Mouse (Mus musculus): ENCODE data around the gene Pdzd7. TPM values are rescaled to one million over a fixed set of nuclear protein-coding genes. Genes with fewer than 3 reads are reported as not detected.

Pdzd7 gene
- total RNA-seq, 2 experiments from 2014 or later, result 1.8 to 2.9 TPM

GRCm38 (mm10) chr19:45015518-45016281 lies 29.8 kb downstream of the Pdzd7 start:
- DNase-seq (ENCODE audit: extremely low spot score in 1 of 2, low spot score in 1 of 2), result no peak

GRCm38 (mm10) chr19:45014981-45015402 lies 30.5 kb downstream of the Pdzd7 start:
- no peak for DNase-seq (ENCODE audit: extremely low spot score in 1 of 2, low spot score in 1 of 2)

- DNase-seq (ENCODE audit: extremely low spot score in 1 of 2, low spot score in 1 of 2), result no peak
These were observed 31.1 kb downstream of the Pdzd7 start, which contains the start of gene Lzts2 for GRCm38 (mm10) chr19:45014335-45014971. Gene Lzts2, plus strand, starts transcription at chr19:45014414.

GRCm38 (mm10) chr19:45013581-45014225 lies 31.8 kb downstream of the Pdzd7 start:
- no peak for DNase-seq (ENCODE audit: extremely low spot score in 1 of 2, low spot score in 1 of 2)

GRCm38 (mm10) chr19:45012636-45013035 lies 32.9 kb downstream of the Pdzd7 start:
- DNase-seq (ENCODE audit: extremely low spot score in 1 of 2, low spot score in 1 of 2), result no peak

GRCm38 (mm10) chr19:45012219-45012618 lies 33.3 kb downstream of the Pdzd7 start:
- DNase-seq (ENCODE audit: extremely low spot score in 1 of 2, low spot score in 1 of 2), result no peak

- no peak for DNase-seq (ENCODE audit: extremely low spot score in 1 of 2, low spot score in 1 of 2)
These were observed 34.9 kb downstream of the Pdzd7 start for GRCm38 (mm10) chr19:45010646-45011045.

- DNase-seq (ENCODE audit: extremely low spot score in 1 of 2, low spot score in 1 of 2), result no peak
These were observed 37.9 kb downstream of the Pdzd7 start for GRCm38 (mm10) chr19:45007425-45008191.

GRCm38 (mm10) chr19:45007021-45007420 lies 38.5 kb downstream of the Pdzd7 start:
- no peak for DNase-seq (ENCODE audit: extremely low spot score in 1 of 2, low spot score in 1 of 2)

GRCm38 (mm10) chr19:45005957-45006712 lies 39.4 kb downstream of the Pdzd7 start, which contains the start of gene Mrpl43:
Gene Mrpl43, minus strand, starts transcription at chr19:45006442.
- DNase-seq (ENCODE audit: extremely low spot score in 1 of 2, low spot score in 1 of 2), result peak; percentile 97 to 98

- DNase-seq (ENCODE audit: extremely low spot score in 1 of 2, low spot score in 1 of 2), result no peak
These were observed 40.1 kb downstream of the Pdzd7 start, which contains the start of gene Twnk for GRCm38 (mm10) chr19:45005444-45005843. Gene Twnk, plus strand, starts transcription at chr19:45005663.

GRCm38 (mm10) chr19:45003740-45004516 lies 41.6 kb downstream of the Pdzd7 start:
- DNase-seq (ENCODE audit: extremely low spot score in 1 of 2, low spot score in 1 of 2), result no peak

GRCm38 (mm10) chr19:45002301-45002700 lies 43.2 kb downstream of the Pdzd7 start:
- no peak for DNase-seq (ENCODE audit: extremely low spot score in 1 of 2, low spot score in 1 of 2)

- no peak for DNase-seq (ENCODE audit: extremely low spot score in 1 of 2, low spot score in 1 of 2)
These were observed 45.9 kb downstream of the Pdzd7 start for GRCm38 (mm10) chr19:44999647-45000046.

GRCm38 (mm10) chr19:44997786-44998185 lies 47.7 kb downstream of the Pdzd7 start:
- DNase-seq (ENCODE audit: extremely low spot score in 1 of 2, low spot score in 1 of 2), result no peak

GRCm38 (mm10) chr19:44992712-44993111 lies 52.8 kb downstream of the Pdzd7 start:
- no peak for DNase-seq (ENCODE audit: extremely low spot score in 1 of 2, low spot score in 1 of 2)

- DNase-seq (ENCODE audit: extremely low spot score in 1 of 2, low spot score in 1 of 2), result no peak
These were observed 53.3 kb downstream of the Pdzd7 start for GRCm38 (mm10) chr19:44992246-44992645.

- no peak for DNase-seq (ENCODE audit: extremely low spot score in 1 of 2, low spot score in 1 of 2)
These were observed 54.5 kb downstream of the Pdzd7 start for GRCm38 (mm10) chr19:44991031-44991430.

Measured in layer of hippocampus, postnatal 25 days (tissue).